Mouse (Mus musculus) retina, embryonic 14.5 days (tissue): ENCODE data around the gene Wdr91.

Source experiments
- DNase-seq: peaks from one replicate; pipeline ENCODE4 v3.0.0-alpha.2; 2015; ENCODE audit warnings: low spot score

The Wdr91 gene

DNA sequence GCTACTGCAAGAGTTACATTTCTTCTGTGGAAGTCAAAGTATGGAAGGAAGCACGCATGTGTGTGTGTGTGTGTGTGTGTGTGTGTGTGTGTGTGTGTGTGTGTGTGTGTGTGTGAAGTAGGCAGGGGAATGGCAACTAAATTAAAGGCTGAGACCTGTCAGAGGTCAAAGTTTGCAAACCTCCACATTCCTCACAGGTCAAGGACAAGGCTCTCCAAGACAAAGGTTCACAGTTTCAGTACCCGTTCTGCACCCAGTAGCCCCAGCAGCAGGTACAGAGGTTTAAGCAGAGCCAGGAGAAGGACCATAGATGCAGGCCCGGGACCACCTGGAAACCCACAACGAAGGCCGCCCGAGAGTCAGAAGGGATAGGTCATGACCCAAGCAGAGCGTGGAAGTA, 8.5 kb upstream of the Wdr91 start:
- no peak for DNase-seq

DNA sequence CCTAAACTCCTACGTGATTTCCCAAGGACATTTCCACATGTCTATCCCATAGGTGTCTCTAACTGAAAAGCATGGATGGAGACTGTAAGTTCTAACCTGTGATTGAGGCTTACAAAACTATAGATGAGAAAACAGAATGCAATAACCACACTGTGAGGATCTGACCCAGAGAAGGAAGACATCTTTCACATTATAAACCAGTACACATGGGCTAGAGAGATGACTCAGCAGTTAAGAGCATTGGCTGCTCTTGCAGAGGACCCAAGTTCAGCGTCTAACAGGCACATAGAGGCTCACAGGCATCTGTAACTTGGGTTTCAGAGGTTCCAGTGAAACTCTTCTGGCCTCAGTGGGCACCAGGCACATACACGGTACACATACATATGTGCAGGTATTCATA, 3.8 kb upstream of the Wdr91 start:
- no peak for DNase-seq

DNA sequence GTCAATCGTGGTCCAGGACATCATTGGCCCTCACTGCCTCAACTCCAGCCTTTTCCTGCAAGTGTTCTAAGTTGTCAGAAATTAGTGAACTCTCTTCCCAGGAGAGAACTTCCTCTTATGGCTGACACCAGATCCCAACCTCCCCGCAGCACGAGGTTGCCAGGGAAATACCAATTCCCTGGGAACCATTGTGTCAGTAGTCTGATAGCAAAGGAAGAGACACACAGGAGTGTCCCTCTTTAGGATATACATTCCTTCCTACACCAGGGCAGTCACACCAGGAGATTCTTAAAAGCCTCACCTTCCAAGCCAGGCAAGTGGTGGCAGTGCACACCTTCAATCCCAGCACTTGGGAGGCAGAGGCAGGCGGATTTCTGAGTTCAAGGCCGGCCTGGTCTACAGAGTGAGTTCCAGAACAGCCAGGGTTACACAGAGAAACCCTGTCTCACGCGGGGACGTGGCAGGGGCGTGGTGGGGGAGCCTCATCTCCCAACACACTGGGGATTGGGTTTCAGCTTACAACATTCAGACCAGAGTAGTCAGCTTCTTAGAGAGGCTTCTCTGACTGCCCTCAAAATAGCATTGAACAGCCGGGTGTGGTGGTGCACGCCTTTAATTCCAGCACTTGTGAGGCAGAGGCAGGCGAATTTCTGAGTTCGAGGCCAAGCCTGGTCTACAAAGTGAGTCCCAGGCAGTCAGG, 2.8 kb upstream of the Wdr91 start:
- DNase-seq, result no peak

DNA sequence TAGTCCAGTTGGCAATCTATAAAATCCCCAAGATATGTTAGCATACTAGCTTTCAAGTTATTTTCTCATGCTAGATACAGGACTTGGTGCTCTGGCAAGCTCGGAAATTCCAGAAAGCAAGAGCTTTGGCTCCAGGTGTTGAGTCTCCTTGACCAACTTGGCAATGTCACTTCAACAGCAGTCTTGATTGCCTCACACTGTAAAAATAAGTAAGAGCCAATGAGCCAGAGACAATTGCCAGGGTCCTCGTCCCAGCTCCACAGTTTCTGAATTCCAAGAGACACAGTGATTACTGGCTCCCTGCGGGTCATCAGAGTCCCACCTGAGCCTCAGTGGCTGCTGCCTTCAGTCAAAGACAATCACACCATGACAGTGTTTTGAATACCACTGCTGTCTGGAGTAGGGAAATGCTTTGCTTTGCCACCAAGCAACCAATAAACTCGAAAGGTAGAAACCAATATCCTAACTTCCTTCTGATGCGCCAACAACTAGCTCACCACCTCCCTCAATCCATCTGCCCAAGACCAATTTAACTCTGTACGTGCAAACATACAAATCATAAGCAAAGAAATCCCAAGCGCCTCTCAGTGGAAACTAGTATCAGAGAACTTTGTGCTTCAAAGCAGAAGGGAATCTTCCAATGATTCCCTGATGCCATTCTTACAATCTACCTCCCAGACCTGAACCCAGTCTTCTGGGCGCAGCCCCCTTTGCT, 888 bp downstream of the Wdr91 start:
- DNase-seq, result no peak

DNA sequence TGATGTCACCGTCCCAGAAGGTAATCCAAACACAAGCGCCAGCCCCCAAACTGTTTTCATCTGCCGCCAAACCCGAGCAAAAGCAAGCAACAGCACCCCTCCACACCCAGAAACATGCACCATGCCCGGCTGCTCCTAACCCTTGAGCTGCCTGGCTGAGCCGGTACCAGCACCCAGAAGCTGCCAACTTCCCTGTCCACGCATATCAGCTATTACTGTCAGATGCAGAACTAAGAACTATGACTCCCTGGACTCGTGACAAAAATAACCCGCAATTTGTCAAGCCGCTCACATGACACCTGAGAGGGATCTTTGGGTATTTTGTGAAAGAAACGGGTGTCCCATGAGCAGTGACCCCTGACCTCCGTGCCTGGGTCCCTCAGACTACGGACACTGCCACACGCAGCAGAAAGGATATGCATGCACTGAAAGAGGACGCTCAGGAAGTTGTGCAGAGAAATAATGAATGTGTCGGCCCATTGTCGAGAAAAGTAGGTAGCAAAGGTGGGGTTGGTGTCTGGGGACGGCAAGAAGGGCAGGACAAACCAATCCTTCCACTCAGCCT, 2.9 kb downstream of the Wdr91 start:
- DNase-seq, result no peak

DNA sequence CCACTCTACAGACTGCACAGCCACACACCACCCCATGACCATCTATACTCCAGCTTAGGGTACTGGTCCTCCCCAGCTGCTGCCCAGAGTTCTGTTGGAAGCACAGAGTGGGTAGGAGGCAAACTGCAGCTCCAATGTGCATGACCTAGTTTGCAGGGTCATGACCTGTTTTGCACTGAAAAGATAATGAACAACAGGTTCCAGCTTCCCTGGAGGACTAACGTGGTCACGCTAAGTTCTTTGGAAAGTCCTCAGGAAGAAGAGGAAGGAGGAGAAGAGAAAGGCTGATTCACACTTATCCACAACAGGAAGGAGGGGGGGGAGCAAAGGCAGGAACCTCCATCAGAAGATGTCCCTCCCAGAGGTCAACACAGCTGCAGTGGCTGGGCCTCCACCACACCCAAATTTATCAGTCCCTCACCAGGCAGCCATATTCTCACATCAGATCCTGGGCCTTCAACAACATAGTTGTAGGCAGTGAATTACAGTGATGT, 3.5 kb downstream of the Wdr91 start:
- DNase-seq, result no peak

DNA sequence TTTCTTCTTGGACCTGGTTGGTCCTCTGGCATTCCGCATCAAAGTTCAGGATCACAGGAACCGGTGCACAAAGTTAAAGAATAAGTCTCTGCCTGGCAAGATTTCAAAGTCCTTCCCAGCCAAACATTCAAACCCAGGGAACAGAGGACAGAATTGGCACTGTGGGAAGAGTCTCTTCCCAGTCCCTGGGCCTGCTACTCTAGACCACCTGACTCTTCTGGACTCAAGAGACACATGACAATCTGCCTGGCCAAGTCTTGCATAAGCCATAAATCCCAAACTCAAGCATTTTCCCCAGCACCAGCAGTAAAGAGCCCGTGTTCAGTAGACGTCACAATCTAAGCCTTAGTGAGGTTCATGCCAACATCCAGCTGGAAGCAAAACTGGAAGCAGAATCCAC, 4.0 kb downstream of the Wdr91 start:
- DNase-seq, result no peak

DNA sequence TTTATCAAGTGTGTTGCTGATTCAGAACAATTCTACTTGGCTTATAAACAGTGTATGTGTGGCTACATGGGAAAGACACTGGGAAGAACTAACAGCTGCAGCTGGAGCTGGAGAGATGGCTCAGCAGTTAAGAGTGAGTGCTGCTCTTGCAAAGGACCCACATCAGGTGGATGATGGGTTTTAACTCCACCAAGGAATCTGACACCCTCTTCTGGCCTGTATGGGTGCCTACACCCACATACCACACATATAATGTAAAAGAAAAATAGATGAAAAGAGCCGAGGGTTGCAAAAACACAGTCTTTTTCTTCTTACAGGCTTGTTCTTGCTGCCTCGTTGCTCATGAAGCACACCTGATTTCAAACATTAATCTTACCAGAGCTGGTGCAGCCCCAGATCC, 4.6 kb downstream of the Wdr91 start:
- DNase-seq, result no peak

DNA sequence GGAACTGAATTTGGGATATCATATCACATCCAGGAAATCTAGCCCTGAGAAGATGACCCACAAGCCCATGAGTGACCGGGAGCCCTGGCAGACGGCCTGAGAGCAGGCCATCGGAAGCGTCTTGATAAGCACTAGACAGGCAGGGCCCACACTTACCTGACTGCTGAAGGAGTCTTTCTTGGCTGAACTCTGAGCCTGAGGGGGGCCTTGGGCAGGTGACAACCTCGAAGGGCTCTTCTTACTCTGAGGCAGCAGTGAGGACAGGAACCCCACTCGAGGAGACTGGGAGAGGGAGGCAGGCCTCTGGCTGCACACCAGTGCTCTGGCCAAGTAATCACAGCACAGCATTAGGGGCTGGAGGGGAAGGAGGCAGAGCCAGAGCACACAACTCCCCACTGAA, 6.3 kb downstream of the Wdr91 start:
- DNase-seq, result no peak

DNA sequence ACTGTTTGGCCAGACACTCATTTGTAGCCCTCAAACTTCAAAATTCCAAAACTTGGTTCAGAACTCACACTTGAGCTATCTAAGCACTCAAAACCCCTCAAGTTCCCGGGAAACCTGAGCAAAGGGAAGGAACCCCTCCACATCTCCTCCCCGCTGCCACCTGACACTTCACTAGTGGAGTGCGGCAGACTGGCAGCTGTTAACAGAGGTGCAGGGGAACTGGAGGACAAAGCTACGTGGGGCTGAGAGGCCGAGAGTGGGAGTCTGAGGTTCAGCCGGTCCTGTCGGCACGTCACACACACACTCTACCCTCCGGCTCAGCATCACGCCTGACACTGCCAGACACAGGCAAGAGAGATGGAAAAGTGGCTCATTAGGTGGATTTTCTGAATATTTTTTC, 6.8 kb downstream of the Wdr91 start:
- no peak for DNase-seq

DNA sequence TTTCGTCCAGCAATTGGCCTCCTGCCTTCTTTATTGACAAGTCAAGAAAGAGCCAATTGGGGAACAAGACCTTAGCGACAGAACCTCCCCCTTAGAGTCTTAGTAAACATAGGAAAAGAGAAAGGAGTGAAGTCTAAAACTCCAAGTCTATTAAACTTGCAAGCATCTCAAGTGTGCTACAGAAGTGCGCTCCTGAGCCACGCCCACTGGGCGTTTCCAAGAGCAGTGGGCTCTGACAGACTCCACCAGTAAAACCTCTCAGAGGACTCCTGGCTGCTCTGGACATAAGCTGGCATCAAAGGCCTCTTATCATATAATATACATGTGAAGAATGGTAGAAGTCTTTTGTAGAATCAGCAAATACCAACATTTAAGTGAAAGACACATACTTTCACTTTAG, 7.2 kb downstream of the Wdr91 start:
- DNase-seq, result no peak

DNA sequence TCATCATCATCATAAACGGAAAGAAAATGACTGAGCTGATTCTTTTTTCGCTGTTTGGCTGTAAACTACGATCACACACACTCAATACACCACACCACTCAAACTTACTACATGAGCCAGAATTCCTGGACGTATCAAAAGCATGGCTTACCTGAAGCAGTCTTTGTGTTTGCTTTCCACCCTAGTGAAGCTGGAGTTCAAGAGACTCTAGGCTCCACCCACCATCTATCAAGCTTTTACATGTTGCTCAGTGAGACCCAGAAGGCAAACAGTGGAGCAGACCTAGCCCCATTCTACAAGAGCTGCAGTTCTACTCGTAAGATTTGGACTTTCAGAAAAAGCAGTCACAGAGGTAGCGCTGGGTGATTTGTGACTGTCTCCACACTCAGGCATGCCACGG, 8.1 kb downstream of the Wdr91 start:
- DNase-seq, result no peak

DNA sequence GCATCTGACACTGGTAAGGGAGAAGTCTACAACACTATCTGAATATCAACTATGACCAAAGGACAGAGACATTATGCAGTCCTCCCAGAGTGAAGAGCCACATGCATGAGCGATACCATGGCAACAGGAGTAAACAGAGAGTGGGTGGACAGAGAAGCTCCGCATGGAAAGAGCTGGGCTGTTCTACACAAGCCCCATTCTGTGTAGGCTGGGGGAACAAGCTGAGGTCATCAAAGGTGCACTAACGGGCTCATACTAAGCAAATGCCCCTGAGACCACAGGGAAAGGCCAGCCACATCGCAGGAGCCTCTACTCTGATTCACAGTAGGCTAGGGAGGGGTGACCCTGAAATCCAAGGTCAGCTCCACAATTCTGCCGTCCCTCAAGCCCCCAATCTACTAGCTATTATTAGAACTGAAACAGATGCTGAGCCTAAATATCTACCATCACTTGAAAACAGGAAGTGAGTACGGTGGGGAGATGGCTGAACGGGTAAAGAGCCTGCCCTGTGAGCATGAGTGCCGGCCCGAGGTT, 8.7 kb downstream of the Wdr91 start:
- no peak for DNase-seq

DNA sequence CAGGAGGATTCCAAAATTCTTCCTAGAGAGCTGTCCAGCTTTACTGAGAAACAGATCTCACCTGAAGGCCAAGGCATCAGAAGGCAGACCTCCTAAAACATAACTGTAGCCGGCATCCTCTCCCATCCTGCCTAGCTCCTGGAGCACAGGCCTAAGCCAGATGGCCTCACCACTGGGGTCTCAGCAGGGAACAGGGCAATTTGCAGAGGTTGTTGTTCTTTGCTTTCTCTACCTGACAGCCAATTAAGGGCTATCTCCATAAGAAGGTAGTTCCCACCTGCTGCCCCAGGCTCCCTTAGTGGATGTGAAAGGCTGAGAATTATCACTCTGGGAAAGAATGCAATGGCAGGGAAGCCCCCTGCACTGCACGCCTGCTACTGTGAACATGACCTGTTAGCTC, 9.7 kb downstream of the Wdr91 start:
- no peak for DNase-seq

DNA sequence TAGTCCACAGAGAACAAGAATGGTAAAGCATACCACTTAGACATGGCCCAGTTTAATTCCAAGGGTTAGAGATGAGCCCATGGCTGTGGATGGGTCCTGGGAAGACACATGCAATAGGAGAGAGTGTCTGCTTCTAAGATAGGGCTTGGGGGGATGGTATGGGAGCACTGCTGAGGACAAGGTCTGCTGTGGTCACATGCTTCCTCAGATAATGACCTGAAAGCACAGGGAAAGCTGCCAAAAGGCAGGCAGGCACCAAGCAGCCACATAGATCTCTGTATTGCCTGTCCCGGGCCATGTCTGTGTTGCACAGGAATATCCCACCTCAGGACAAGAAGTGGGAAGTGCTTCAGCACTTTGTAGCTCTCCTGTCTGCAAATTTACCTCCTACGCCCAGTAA, 11.5 kb downstream of the Wdr91 start:
- DNase-seq, result no peak

DNA sequence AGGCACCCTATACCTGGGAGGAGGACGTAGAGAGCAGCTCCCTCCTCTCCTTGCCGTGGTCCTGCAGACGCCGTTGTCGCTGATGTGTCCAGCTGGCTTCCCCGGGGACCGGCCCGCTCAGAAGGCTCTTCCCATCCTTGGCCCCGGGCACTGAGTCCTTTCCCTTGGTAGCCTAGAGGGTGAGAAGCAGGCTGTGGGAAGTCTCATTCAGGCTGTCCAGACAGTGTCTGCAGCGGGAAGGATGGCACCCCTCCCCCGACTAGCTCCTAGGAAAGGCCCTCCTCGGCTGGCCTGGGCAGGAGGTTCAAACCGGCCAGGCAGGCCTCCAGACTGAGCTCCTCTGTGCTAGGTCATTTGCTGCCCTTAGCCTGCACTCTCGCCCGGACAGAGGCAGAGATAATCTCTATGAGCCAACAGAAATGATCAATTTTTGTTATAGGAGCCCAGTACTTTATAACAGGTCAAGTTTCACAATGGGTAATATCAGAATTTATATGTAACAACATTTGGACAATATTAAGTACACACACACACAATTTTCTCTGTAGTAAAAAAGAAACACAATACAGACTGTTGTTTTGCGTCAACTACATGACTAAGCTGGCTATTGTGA, 14.4 kb downstream of the Wdr91 start:
- no peak for DNase-seq

DNA sequence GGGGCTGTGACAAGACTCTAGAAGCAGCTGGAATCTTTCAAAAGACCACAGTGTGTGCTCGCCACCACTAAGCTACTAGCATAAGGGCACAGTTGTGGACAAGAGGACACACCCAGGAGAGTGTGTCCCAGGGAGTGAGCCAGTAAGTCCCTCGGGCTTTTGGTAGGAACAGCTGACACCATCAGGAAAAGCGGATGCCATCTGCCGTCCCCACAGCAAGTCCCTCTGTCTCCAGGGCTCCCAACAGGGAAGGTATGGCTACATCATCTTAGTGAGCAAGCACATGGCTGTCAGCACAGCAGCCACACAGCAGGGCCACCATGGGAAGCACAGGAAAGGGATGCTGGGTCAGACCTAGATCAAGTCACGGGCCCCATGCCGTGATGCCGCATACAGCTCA, 15.1 kb downstream of the Wdr91 start:
- DNase-seq, result no peak

DNA sequence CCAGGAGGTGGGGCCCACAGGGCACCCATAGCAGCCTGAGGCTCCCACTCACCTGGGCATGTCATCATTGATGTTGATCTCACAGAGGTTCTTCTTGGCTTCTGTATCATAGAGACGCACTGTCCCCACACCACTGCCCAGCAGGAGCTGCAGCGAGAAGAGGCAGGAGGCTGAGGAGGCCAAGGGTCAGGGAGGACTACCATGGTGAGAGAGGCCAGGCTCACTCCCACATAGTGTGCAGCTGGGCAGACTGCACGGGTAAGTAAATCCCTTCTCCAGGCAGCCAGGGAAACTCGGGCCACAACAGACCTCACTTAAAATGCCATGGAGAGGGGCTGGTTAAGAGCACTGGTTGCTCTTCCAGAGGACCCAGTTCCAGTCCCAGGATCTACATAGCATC, 21.5 kb downstream of the Wdr91 start:
- no peak for DNase-seq

DNA sequence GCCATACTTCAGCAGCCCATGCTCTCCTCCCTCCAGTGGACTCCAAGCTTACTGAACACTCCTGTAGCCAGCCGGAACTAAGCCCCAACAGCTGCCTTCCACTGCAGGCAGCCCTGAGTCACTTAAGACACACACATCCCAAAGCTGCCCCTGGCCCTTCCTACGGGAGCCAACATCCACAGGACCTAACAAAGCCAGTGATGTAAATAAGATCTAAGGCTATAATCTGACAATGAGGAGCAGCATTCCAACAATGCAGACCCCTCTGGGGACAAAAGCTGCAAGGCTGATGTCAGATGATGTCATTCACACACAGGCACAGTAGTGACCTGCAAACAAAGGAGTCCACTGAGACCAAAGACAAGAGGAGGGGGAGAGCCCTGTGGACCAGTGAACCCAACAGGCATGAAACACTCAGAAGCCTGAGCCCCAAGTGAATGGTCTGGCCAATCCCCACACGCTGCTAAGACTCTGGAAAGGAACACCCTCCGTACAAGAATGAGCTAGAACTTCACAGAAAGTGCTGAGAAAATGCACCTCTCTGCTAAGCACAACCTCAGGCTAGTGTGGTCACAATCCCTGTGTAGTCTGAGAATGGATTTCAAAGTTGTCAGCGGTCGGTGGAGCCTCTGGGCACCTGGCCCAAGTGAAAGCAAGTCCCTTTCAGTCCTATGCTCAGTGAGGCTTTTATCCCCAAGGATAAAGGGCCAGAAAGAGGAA, 23.4 kb downstream of the Wdr91 start:
- peak; percentile 69 for DNase-seq

DNA sequence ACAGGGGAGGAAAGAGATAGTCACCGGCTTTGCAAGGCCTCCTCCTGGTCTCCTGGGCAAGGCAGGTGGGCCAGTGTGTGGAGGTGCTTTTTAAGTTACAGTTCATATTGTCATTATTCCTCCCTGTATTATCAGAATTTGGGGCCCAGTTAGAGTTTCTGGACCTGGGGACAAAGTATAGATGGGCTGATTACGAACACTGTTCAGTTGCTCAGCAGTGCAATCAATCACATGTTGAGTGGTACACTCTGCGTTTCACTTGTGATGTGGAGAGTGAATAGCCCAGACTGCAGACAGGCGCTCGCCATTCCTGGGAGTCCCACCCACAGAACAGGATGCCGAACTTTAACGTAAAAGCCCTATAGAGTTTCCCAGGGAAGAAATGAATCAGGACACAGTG, 26.0 kb downstream of the Wdr91 start:
- DNase-seq, result no peak

DNA sequence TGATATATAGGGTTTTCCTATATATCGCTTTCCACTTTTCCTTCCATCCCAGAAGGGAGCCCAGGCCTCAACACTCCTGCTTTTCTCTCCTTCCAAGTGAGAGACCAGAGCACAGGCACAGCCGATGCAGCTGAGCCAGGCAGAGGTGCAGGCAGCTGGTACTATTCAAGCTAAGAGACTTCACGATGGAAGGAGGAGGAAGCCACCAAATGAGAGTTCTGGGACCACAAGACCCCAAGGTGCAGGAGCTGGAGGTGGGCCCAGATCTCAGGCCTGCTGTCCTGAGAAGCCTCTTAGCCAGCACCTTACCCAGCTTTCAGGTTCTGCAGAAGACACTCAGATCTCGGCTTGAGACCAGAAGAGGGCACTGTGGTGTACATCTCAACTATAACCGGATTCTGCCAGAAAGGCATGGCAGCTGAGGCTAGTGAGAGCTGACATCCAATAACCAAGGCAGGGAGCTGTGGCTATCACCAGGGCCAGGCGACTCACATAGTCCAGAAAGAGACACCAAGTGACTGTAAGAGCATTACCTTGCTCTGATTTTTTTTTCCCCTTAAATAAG, 30.7 kb downstream of the Wdr91 start:
- peak; percentile 65 for DNase-seq
